Mouse (Mus musculus): Measurements from ENCODE around the gene Cd4. TPM values are rescaled to one million over a fixed set of nuclear protein-coding genes. Genes with fewer than 3 reads are reported as not detected.

Cd4 gene
- total RNA-seq, 2 experiments from 2014 or later = 0.94 to 6.3 TPM

- no peak for ATAC-seq (replicated peaks; ENCODE audit: low FRiP score, poor library complexity, severe bottlenecking)
Observed at GRCm38 (mm10) chr6:124820891-124821290, 67.1 kb downstream of the Cd4 start.

GRCm38 (mm10) chr6:124817971-124818370 is 70.0 kb downstream of the Cd4 start:
- ATAC-seq (replicated peaks; ENCODE audit: low FRiP score, poor library complexity, severe bottlenecking) = no peak

GRCm38 (mm10) chr6:124817563-124817962 is 70.5 kb downstream of the Cd4 start:
- ATAC-seq (replicated peaks; ENCODE audit: low FRiP score, poor library complexity, severe bottlenecking) = no peak

GRCm38 (mm10) chr6:124817125-124817524 is 70.9 kb downstream of the Cd4 start:
- no peak for ATAC-seq (replicated peaks; ENCODE audit: low FRiP score, poor library complexity, severe bottlenecking)

- no peak for ATAC-seq (replicated peaks; ENCODE audit: low FRiP score, poor library complexity, severe bottlenecking)
Observed at GRCm38 (mm10) chr6:124816611-124817010, 71.4 kb downstream of the Cd4 start.

- ATAC-seq (replicated peaks; ENCODE audit: low FRiP score, poor library complexity, severe bottlenecking) = no peak
Observed at GRCm38 (mm10) chr6:124814858-124815774, 72.9 kb downstream of the Cd4 start.

Other genes starting within 250 kb of the Cd4 start
- gene Lpcat3, start 225.2 kb downstream of the Cd4 start, total RNA-seq (2015; ENCODE audit: low replicate concordance) = 118 and 141 TPM in 2 replicates
- 81.5 and 135 TPM in 2 replicates for gene Lpcat3, start 225.2 kb downstream of the Cd4 start, total RNA-seq (2017; ENCODE audit: low replicate concordance)
- 65.1 and 66.0 TPM in 2 replicates for gene Emg1, start 176.0 kb downstream of the Cd4 start, total RNA-seq (2015; ENCODE audit: low replicate concordance)
- 35.8 and 37.2 TPM in 2 replicates for gene Emg1, start 176.0 kb downstream of the Cd4 start, total RNA-seq (2017; ENCODE audit: low replicate concordance)
- 44.2 and 79.4 TPM in 2 replicates for gene Phb2, start 175.9 kb downstream of the Cd4 start, total RNA-seq (2015; ENCODE audit: low replicate concordance)
- 70.3 and 70.7 TPM in 2 replicates for gene Phb2, start 175.9 kb downstream of the Cd4 start, total RNA-seq (2017; ENCODE audit: low replicate concordance)
- gene Ptpn6, start 149.5 kb downstream of the Cd4 start, total RNA-seq (2015; ENCODE audit: low replicate concordance) = 57.8 and 60.2 TPM in 2 replicates
- gene Ptpn6, start 149.5 kb downstream of the Cd4 start, total RNA-seq (2017; ENCODE audit: low replicate concordance) = 142 and 156 TPM in 2 replicates
- 33.6 and 64.9 TPM in 2 replicates for gene Grcc10, start 146.8 kb downstream of the Cd4 start, total RNA-seq (2015; ENCODE audit: low replicate concordance)
- 7.5 and 16.9 TPM in 2 replicates for gene Grcc10, start 146.8 kb downstream of the Cd4 start, total RNA-seq (2017; ENCODE audit: low replicate concordance)
- gene Gm45234, start 132.2 kb downstream of the Cd4 start, total RNA-seq (2015; ENCODE audit: low replicate concordance) = not detected in 2 replicates
- 0.56 TPM in 1 of 2 replicates, not detected in the other for gene Gm45234, start 132.2 kb downstream of the Cd4 start, total RNA-seq (2017; ENCODE audit: low replicate concordance)
- 10.0 and 11.7 TPM in 2 replicates for gene Atn1, start 131.7 kb downstream of the Cd4 start, total RNA-seq (2015; ENCODE audit: low replicate concordance)
- 0.94 and 2.0 TPM in 2 replicates for gene Atn1, start 131.7 kb downstream of the Cd4 start, total RNA-seq (2017; ENCODE audit: low replicate concordance)
- not detected in 2 replicates for gene Eno2, start 118.5 kb downstream of the Cd4 start, total RNA-seq (2015; ENCODE audit: low replicate concordance)
- not detected in 2 replicates for gene Eno2, start 118.5 kb downstream of the Cd4 start, total RNA-seq (2017; ENCODE audit: low replicate concordance)
- not detected in 2 replicates for gene Lrrc23, start 108.5 kb downstream of the Cd4 start, total RNA-seq (2015; ENCODE audit: low replicate concordance)
- not detected in 2 replicates for gene Lrrc23, start 108.5 kb downstream of the Cd4 start, total RNA-seq (2017; ENCODE audit: low replicate concordance)
- gene Spsb2, start 79.6 kb downstream of the Cd4 start, total RNA-seq (2015; ENCODE audit: low replicate concordance) = 0.58 TPM in 1 of 2 replicates, not detected in the other
- gene Spsb2, start 79.6 kb downstream of the Cd4 start, total RNA-seq (2017; ENCODE audit: low replicate concordance) = 2.6 and 4.3 TPM in 2 replicates
- 37.3 and 44.3 TPM in 2 replicates for gene Tpi1, start 73.9 kb downstream of the Cd4 start, total RNA-seq (2015; ENCODE audit: low replicate concordance)
- gene Tpi1, start 73.9 kb downstream of the Cd4 start, total RNA-seq (2017; ENCODE audit: low replicate concordance) = 30.0 and 31.0 TPM in 2 replicates
- gene Usp5, start 58.7 kb downstream of the Cd4 start, total RNA-seq (2015; ENCODE audit: low replicate concordance) = 10.0 and 34.6 TPM in 2 replicates
- gene Usp5, start 58.7 kb downstream of the Cd4 start, total RNA-seq (2017; ENCODE audit: low replicate concordance) = 22.0 and 29.6 TPM in 2 replicates
- gene Cdca3, start 58.7 kb downstream of the Cd4 start, total RNA-seq (2015; ENCODE audit: low replicate concordance) = 65.8 and 68.0 TPM in 2 replicates
- 58.5 and 73.8 TPM in 2 replicates for gene Cdca3, start 58.7 kb downstream of the Cd4 start, total RNA-seq (2017; ENCODE audit: low replicate concordance)
- not detected in 2 replicates for gene Gnb3, start 47.9 kb downstream of the Cd4 start, total RNA-seq (2015; ENCODE audit: low replicate concordance)
- not detected in 2 replicates for gene Gnb3, start 47.9 kb downstream of the Cd4 start, total RNA-seq (2017; ENCODE audit: low replicate concordance)
- gene P3h3, start 30.5 kb downstream of the Cd4 start, total RNA-seq (2015; ENCODE audit: low replicate concordance) = not detected in 2 replicates
- 1.1 and 1.2 TPM in 2 replicates for gene P3h3, start 30.5 kb downstream of the Cd4 start, total RNA-seq (2017; ENCODE audit: low replicate concordance)
- gene Gpr162, start 24.2 kb downstream of the Cd4 start, total RNA-seq (2015; ENCODE audit: low replicate concordance) = not detected in 2 replicates
- gene Gpr162, start 24.2 kb downstream of the Cd4 start, total RNA-seq (2017; ENCODE audit: low replicate concordance) = not detected in 2 replicates
- 1.0 and 2.7 TPM in 2 replicates for gene Lag3, start 23.5 kb upstream of the Cd4 start, total RNA-seq (2015; ENCODE audit: low replicate concordance)
- gene Lag3, start 23.5 kb upstream of the Cd4 start, total RNA-seq (2017; ENCODE audit: low replicate concordance) = 0.51 TPM in 1 of 2 replicates, not detected in the other
- gene Ptms, start 31.9 kb upstream of the Cd4 start, total RNA-seq (2015; ENCODE audit: low replicate concordance) = 26.1 and 31.3 TPM in 2 replicates
- gene Ptms, start 31.9 kb upstream of the Cd4 start, total RNA-seq (2017; ENCODE audit: low replicate concordance) = 12.0 and 21.8 TPM in 2 replicates
- 11.7 and 13.4 TPM in 2 replicates for gene Mlf2, start 43.2 kb upstream of the Cd4 start, total RNA-seq (2015; ENCODE audit: low replicate concordance)
- 14.1 and 20.7 TPM in 2 replicates for gene Mlf2, start 43.2 kb upstream of the Cd4 start, total RNA-seq (2017; ENCODE audit: low replicate concordance)
- 10.2 and 16.5 TPM in 2 replicates for gene Cops7a, start 77.3 kb upstream of the Cd4 start, total RNA-seq (2015; ENCODE audit: low replicate concordance)
- gene Cops7a, start 77.3 kb upstream of the Cd4 start, total RNA-seq (2017; ENCODE audit: low replicate concordance) = 5.6 and 7.7 TPM in 2 replicates
- gene Pianp, start 108.5 kb upstream of the Cd4 start, total RNA-seq (2015; ENCODE audit: low replicate concordance) = not detected in 2 replicates
- not detected in 2 replicates for gene Pianp, start 108.5 kb upstream of the Cd4 start, total RNA-seq (2017; ENCODE audit: low replicate concordance)
- 20.8 and 25.9 TPM in 2 replicates for gene Zfp384, start 120.9 kb upstream of the Cd4 start, total RNA-seq (2015; ENCODE audit: low replicate concordance)
- gene Zfp384, start 120.9 kb upstream of the Cd4 start, total RNA-seq (2017; ENCODE audit: low replicate concordance) = 9.8 and 12.3 TPM in 2 replicates
- gene Ing4, start 151.5 kb upstream of the Cd4 start, total RNA-seq (2015; ENCODE audit: low replicate concordance) = 7.1 and 7.9 TPM in 2 replicates
- 27.7 and 35.7 TPM in 2 replicates for gene Ing4, start 151.5 kb upstream of the Cd4 start, total RNA-seq (2017; ENCODE audit: low replicate concordance)
- gene Acrbp, start 161.5 kb upstream of the Cd4 start, total RNA-seq (2015; ENCODE audit: low replicate concordance) = 3.3 TPM in 1 of 2 replicates, not detected in the other
- gene Acrbp, start 161.5 kb upstream of the Cd4 start, total RNA-seq (2017; ENCODE audit: low replicate concordance) = 7.0 and 11.6 TPM in 2 replicates
- gene Lpar5, start 179.7 kb upstream of the Cd4 start, total RNA-seq (2015; ENCODE audit: low replicate concordance) = 3.1 TPM in 1 of 2 replicates, not detected in the other
- gene Lpar5, start 179.7 kb upstream of the Cd4 start, total RNA-seq (2017; ENCODE audit: low replicate concordance) = 0.60 TPM in 1 of 2 replicates, not detected in the other
- gene Chd4, start 207.8 kb upstream of the Cd4 start, total RNA-seq (2015; ENCODE audit: low replicate concordance) = 31.8 and 50.0 TPM in 2 replicates
- 70.6 and 102 TPM in 2 replicates for gene Chd4, start 207.8 kb upstream of the Cd4 start, total RNA-seq (2017; ENCODE audit: low replicate concordance)
- 4.8 and 6.7 TPM in 2 replicates for gene Nop2, start 243.7 kb upstream of the Cd4 start, total RNA-seq (2015; ENCODE audit: low replicate concordance)
- gene Nop2, start 243.7 kb upstream of the Cd4 start, total RNA-seq (2017; ENCODE audit: low replicate concordance) = 10.5 and 11.8 TPM in 2 replicates